Mouse (Mus musculus): Measurements from ENCODE around the gene Ddx17.
A peak's percentile ranks its signal among the peaks of the same experiment; 100 is the strongest.

The Ddx17 gene

GRCm38 (mm10) chr15:79546410-79547288 is at the start of gene Ddx17:
Gene Ddx17 (minus strand): TSS chr15:79546741.
- DNase-seq (ENCODE audit: low read depth, low spot score), result peak; percentile 99

DNA sequence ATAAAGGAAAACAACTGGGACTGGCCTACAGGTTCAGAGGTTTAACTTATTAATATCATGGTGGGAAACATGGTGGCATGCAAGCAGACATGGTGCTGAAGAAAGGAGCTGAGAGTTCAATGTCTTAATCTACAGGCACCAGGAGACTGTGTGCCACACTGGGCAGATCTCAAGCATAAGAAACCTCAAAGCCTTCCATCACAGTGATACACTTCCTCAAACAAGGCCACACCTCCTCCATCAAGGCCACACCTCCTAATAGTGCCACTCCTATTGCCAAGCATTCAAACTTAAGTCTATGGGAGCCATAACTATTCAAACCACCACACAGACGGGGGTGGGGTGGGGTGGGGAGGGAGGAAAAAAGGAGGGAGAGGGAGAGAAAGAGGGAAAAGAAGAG is 35.0 kb upstream of the Ddx17 start:
- no peak for DNase-seq (ENCODE audit: low read depth, low spot score)

DNA sequence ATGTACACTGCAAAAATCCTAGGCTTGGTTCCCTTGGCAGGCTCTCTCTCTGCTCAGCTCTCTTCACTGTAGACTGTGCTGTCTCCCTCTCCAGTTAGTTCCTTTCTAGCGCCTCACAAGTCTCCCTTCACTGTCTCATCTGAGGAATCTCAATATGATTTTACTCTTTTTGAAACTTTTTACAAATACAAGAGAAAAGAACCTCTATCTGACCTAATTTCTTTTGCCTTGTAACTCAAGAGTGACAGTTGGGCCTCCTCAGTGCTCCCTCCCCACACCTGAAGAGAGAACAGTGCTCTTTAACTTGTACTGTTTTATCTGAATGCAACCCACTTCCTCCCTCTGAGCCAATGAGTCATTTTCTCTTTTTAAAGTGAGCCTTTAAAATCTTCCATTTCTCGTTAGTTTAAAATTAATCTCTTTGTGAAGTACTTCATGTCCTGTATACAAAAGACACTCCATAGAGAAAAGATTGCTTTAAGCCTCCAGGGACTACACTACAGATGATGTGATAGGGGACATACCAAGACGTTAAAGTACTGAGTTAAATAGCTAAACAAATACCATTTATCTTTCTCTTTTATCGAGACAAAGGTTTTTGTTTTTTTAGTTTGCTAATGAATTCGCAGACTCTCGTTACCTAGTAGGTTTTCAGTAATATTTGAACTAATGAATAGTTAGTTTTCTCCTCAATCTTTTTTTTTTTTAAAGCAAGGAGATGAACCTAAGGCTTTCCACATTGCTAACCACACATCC is 31.3 kb upstream of the Ddx17 start:
- DNase-seq (ENCODE audit: low read depth, low spot score), result no peak

DNA sequence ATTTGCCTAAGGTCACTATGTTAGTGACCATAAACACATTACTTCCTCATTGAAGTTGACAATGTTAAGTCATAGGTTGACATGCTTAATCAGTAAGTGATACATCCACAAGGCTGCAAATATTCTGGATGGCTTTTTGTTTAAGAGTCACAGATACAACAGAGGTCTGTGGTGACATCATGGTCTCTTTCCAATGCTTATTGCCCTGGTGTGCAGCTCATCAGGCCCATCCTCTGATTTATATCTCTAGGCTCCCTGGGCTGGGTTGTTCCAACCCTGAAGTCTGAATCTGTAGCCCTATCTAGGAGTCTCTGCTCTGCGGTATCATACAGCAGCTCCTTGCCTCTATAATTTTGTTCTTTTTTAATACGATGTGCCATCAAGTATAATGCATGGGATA is 30.4 kb upstream of the Ddx17 start:
- no peak for DNase-seq (ENCODE audit: low read depth, low spot score)

DNA sequence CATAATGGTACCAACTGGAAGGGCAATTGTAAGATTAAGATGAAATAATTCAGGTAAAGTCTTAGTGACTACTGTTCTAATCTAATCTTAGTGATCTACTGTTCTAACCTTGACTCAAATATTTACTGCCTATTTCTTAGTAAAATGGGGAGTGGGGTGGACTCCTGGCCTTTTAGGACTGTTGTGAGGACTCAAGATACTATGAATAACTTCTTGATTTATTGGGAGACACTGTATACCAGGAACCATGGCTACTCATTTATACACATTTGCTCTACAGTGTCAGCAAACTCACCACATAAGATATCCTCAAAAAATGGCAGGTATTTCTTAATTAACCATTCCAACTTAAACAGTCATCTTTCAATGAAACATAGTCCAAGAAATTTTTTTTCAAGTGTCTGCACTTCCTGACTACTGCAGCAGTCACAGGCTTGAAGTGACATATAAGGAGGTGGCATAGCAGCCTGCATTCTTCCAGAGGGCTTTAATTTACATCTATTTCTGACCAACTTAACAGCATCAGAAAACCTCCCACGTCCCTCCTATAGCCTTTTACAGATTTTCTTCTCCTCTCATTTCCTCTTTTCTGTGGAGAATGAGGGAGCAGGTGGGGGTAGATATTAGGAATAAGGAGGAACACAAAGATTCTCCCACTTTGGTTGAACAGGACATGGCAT is 29.1 kb upstream of the Ddx17 start:
- no peak for DNase-seq (ENCODE audit: low read depth, low spot score)

- DNase-seq (ENCODE audit: low read depth, low spot score), result no peak
Measured at GRCm38 (mm10) chr15:79562417-79562816, 15.9 kb upstream of the Ddx17 start.

- no peak for DNase-seq (ENCODE audit: low read depth, low spot score)
Measured at GRCm38 (mm10) chr15:79559649-79560048, 13.1 kb upstream of the Ddx17 start.

DNA sequence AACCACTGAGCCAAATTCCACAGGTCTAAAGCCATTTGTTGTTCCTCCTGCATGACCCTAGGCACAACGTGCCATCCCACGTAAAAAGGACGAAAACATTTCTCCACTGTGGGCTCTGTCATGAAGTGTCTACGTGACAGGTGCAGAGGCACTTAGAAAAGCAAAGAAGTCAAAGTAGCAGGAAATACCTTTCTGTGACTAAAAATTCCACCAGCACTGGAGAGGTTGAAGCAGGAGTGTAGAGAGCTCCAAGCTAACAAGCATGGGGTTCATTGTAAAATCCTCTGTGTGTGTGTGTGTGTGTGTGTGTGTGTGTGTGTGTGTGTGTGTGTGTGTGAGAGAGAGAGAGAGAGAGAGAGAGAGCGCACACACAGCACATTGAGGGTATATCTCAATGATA is 6.0 kb upstream of the Ddx17 start:
- no peak for DNase-seq (ENCODE audit: low read depth, low spot score)

- no peak for DNase-seq (ENCODE audit: low read depth, low spot score)
Measured at GRCm38 (mm10) chr15:79548226-79548625, 1.7 kb upstream of the Ddx17 start.

DNA sequence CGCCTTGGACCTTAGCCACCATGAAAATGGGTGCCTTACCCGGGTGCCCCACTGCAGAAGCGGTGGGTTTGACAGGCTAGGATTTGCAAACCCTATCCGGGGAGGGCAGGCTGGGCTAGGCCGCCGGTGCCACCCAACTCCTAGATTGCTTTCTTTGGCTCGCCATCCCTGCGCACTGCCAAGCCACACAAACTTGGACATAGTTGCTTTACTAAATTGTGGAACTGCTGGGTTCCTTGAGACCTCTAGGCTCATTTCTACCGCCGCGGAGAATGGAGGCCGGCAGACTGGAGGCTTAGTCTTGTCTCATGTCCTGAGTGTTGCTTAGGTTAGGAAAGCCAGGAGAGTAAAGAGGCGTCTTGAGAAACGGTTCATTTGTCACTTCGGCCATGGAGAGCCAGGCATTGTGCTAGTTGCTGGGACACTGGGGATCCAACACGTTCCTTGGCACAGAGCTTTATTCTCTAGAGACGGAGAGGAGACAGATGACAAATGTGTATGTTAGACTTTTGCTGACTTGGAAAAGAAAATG is 814 bp upstream of the Ddx17 start:
- DNase-seq (ENCODE audit: low read depth, low spot score), result no peak

GRCm38 (mm10) chr15:79545921-79546399 is 581 bp downstream of the Ddx17 start:
- DNase-seq (ENCODE audit: low read depth, low spot score), result peak; percentile 33

GRCm38 (mm10) chr15:79545496-79545895 is 1.0 kb downstream of the Ddx17 start:
- no peak for DNase-seq (ENCODE audit: low read depth, low spot score)

DNA sequence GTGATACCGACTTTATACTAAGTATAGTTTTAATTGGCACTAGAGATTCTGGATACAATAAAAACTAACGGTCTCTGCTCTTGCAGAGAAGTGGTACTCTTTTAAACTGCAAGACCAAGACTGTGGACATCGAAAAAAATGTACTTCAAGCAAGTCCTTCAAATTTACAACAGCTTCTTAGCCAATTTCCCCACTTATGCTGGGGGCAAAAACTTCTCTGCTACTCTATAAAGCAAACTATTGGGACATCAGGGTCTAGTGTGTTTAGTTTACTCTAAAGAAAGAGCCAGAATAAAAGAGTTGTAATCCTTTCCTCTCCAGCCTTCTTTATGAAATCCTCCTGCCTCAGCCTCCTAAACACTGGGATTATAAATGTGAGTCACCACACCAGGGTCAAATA is 2.6 kb downstream of the Ddx17 start:
- DNase-seq (ENCODE audit: low read depth, low spot score), result no peak

DNA sequence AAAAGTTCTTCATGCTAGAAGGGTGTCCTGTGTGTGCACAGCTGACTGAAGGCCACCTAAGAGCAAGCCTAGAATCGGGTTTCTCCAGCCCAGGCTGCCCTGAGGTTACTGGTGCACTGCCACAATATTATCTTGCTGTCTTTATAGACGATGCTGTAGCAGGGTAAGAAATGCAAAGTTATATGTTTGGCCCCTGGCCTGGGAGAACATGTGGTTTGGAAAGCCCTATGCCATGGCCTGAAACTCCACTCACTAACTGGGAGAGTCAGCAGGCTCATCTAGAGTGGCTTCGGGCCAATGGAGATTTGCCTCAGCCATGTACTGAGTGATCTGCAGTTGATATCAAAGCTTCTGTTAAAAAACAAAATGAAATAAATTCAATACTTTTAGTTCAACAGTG is 12.7 kb downstream of the Ddx17 start:
- DNase-seq (ENCODE audit: low read depth, low spot score), result no peak

GRCm38 (mm10) chr15:79529935-79530334 is 16.6 kb downstream of the Ddx17 start:
- no peak for DNase-seq (ENCODE audit: low read depth, low spot score)

DNA sequence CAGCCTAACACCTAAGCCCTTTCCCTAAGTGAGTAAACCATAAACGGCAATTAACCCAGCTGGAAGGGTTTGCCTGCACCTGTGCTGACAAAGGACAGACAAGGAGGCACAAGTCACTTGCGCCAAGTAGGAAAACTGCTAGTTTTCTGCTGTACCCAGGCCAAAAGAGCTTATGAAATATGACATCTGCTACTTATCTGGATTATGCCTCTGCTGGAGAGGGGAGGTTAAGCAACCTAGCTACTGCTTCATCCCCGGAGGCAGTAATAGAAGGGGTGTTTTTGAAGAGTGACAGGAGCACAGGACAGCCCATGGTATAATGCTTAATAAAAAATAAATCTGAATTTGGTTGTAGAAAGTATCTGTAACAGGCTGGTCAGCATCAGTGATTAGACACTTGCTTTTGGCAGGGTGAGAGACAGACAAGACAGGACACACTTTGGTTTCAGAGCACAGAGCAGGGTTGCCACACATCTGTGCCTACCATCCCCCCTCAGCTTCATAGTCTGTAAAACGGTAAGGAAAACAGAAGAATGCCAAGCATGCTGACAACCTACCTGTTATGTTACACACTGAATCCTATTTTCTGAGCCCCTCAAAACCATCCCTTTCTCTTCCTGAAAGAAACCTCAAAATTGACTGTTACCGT is 18.4 kb downstream of the Ddx17 start:
- DNase-seq (ENCODE audit: low read depth, low spot score), result no peak

DNA sequence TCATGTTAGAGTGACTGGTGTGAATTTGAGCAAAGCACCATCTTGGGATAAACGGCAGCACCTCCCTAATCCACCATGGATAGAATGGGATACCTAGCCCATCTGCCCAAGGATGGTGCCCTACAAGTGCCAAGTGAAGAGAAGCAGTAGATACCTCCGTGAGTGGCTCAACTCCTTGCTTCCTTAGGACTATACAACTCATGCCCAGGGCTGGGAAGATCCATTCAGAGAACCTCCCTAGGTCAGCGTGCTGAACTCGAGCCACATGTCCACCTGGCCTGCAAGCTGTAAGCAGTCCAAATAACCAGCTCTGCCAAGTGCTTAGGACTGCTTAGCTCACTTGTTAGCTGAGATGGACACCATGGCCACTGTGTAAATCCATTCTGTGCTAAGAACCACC is 19.3 kb downstream of the Ddx17 start:
- no peak for DNase-seq (ENCODE audit: low read depth, low spot score)

DNA sequence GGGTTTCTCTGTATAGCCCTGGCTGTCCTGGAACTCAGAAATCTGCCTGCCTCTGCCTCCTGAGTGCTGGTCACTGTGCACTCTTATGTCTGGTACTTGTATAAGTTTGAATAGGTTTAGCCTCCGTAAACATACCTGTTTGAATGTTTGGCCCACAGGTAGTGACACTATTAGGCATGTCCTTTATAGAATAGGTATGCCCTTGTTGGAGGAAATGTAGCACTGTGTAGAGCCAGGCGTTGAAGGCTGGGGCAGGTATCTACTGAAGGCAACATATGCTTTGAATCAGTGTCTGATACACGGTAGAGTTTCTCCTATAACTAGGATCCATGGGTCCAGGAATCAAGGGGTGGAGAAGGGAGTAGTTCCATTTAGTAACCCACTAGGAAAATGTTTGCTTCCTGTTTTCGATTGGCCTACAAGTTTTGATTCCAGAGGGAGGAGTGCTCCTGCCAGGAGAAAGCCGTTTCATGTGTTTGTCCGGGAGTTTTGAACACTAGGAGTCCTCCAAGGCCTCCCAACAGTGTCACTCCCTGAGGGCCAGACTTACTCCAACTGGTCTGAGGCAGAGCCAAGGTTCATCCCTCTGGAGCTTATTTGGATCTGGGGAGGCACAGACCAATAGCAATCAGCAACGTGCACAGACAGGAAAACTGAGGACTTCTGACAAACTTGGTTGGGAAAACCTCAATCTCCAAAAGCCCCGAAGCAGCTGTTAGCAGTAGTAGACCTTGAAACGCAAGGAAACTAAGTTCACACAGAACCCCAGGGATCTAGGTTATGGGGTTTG is 20.4 kb downstream of the Ddx17 start:
- DNase-seq (ENCODE audit: low read depth, low spot score), result no peak

GRCm38 (mm10) chr15:79525564-79525963 is 21.0 kb downstream of the Ddx17 start:
- no peak for DNase-seq (ENCODE audit: low read depth, low spot score)

DNA sequence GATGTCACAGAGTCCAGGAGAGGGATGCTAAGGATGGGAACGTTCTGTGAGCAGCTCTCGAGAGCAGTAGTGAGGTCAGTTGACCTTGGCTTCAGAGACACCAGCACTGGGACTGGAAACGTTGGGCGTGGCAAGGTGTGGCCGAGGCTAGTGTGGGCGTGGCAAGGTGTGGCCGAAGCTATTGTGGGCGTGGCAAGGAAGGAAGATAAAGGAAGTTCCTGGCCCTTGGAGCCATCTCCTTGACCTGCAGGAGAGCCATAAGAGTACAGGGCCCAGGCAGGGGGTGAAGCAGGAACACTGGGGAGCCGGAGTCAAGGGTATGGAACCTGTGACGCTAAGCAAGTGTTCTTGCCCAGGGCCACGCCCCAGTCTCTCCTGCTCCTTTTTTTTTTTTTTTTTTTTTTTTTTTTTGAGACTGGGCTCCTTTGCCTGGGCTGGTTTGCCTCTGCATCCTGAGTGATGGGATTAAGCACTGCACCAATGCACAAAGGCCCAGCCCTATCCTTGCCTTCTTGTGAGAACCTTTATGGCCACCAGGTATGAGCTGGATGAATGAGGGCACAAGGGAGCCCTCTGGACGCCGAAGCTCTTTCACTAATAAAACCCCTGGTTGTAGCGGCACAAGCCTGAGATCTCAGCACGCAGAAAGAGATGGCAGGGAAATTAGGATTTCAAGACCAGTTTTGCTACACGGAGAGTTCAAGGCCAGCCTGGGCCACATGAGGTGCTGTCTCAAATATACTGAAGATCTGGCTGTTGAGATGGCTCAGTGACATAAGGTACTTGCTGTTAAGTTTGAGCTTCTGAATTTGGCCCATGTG is 26.9 kb downstream of the Ddx17 start:
- no peak for DNase-seq (ENCODE audit: low read depth, low spot score)
